Mouse (Mus musculus) Patski (cell line): ENCODE measurements at regions not wholly inside any gene's neighbourhood (a gene's known extent, or its start where the extent isn't known, plus 50 kb on each side); places are given as distances from the start of the nearest gene placed in this dataset.
"Not testable (repeated sequence)": the region's sequence is repeated elsewhere in the genome, so short reads cannot be mapped to it uniquely, and the experiment has no call there.

ENCODE experiments used
- ATAC-seq: fragments of 100-300 bp; one replicate; pipeline ENCODE4 v1.8.0; 2021
- CTCF ChIA-PET: fragments of 350-600 bp; sonication (Branson Sonifier 250); formaldehyde crosslinking; loops from one replicate; lab custom pipeline; 2022; ENCODE audit warnings: inconsistent platforms; lab: Charles Lee
- POLR2A ChIA-PET: fragments of 350-600 bp; sonication (Branson Sonifier 250); formaldehyde crosslinking; loops from one replicate; lab custom pipeline; 2022; ENCODE audit warnings: antibody characterized with exemption, inconsistent platforms; lab: Charles Lee
- DNase-seq: peaks from one replicate; pipeline ENCODE4 v3.0.0-alpha.2; 2011; ENCODE audit warnings: low read depth, low spot score
- H3K27me3 ChIP-seq: fragments of 371-371 bp; one replicate; pipeline ENCODE4 v1.5.1; 2021
- in situ Hi-C: fragments of 300-500 bp; cut with MboI; formaldehyde crosslinking; loops from 3 replicates; pipeline ENCODE4 v1.11.1; 2018; ENCODE audit warnings: low pct_unique_long_range_greater_than_20kb, mixed read lengths

DNA sequence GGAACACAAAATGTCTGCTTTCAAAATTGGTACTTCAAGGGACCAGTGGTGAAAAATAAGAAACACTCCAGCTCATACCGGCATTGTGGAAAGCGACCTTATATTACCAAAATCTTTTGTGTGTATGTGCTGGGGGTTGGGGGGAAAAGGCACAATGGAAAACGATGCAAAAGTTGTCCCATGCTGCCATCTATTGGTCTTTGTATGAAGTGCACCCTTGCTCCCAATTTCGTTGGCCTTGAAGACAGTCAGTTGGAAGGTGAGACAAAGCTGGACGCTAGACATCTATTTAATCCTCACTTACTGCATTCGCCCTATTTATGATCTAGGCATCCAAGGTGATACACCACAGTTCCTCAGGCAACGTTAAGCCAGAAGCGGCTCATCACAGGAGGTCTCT lies 186.6 kb downstream of the BC048507 start:
- DNase-seq, CTCF ChIA-PET, ATAC-seq, POLR2A ChIA-PET, in situ Hi-C loops, H3K27me3 ChIP-seq: not testable (repeated sequence)

GRCm38 (mm10) chr13:68093311-68093710 lies 230.2 kb downstream of the BC048507 start:
- in situ Hi-C loops, CTCF ChIA-PET, H3K27me3 ChIP-seq, ATAC-seq, DNase-seq, POLR2A ChIA-PET: not testable (repeated sequence)

DNA sequence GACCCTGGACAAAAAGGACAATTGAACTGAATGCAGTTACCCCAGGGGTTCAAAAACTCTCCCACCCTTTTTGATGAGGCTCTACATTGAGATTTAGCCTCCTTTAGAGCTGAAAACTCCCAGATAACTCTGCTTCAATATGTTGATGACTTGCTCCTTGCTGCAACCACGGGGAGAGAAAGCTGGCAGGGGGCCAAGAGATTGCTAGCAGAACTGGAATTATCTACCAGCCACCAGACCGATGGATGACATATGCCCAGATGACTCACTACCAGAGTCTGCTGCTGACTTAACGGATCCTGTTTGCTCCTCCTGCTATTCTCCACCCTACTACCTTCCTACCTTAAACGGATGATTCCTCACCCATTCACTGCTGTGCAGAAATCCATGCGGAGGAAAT lies 253.7 kb downstream of the BC048507 start:
- peak; percentile 43 for DNase-seq
- H3K27me3 ChIP-seq, CTCF ChIA-PET, POLR2A ChIA-PET, in situ Hi-C loops, ATAC-seq: not testable (repeated sequence)
